Mouse (Mus musculus) retina, adult 2 months (tissue): ENCODE data around the gene Tk1.
"Not testable (repeated sequence)": the region's sequence is repeated elsewhere in the genome, so short reads cannot be mapped to it uniquely, and the experiment has no call there.

Experiments
- DNase-seq: peaks from one replicate; pipeline ENCODE4 v3.0.0-alpha.2; 2012; ENCODE audit warnings: low read depth, low spot score

The Tk1 gene

GRCm38 (mm10) chr11:117822728-117823241 is 3.1 kb downstream of the Tk1 start:
- no peak for DNase-seq

- no peak for DNase-seq
These were observed 4.0 kb downstream of the Tk1 start for GRCm38 (mm10) chr11:117821868-117822267.

GRCm38 (mm10) chr11:117820173-117820572 is 5.7 kb downstream of the Tk1 start:
- DNase-seq: no peak

GRCm38 (mm10) chr11:117819095-117819494 is 6.8 kb downstream of the Tk1 start:
- no peak for DNase-seq

GRCm38 (mm10) chr11:117816389-117816996 is 9.4 kb downstream of the Tk1 start:
- DNase-seq: no peak

GRCm38 (mm10) chr11:117815850-117816249 is 10.0 kb downstream of the Tk1 start:
- DNase-seq: not testable (repeated sequence)

- no peak for DNase-seq
These were observed 11.1 kb downstream of the Tk1 start for GRCm38 (mm10) chr11:117814704-117815366.

GRCm38 (mm10) chr11:117813867-117814266 is 12.0 kb downstream of the Tk1 start:
- no peak for DNase-seq

GRCm38 (mm10) chr11:117810401-117811046 is 15.4 kb downstream of the Tk1 start:
- DNase-seq: peak; percentile 56

- no peak for DNase-seq
These were observed 16.2 kb downstream of the Tk1 start, which contains the start of the genes Gm20708 and Syngr2 for GRCm38 (mm10) chr11:117809407-117810311. Gene Gm20708 (plus strand): TSS chr11:117809668. Gene Syngr2 (plus strand): TSS chr11:117809668.

- DNase-seq: no peak
These were observed 19.1 kb downstream of the Tk1 start for GRCm38 (mm10) chr11:117806781-117807180.

GRCm38 (mm10) chr11:117803166-117803688 is 22.7 kb downstream of the Tk1 start:
- DNase-seq: no peak

- DNase-seq: no peak
These were observed 24.2 kb downstream of the Tk1 start for GRCm38 (mm10) chr11:117801650-117802049.

GRCm38 (mm10) chr11:117800038-117800437 is 25.9 kb downstream of the Tk1 start:
- DNase-seq: no peak

- DNase-seq: no peak
These were observed 26.7 kb downstream of the Tk1 start for GRCm38 (mm10) chr11:117799174-117799573.

- DNase-seq: no peak
These were observed 27.7 kb downstream of the Tk1 start for GRCm38 (mm10) chr11:117798160-117798541.

- no peak for DNase-seq
These were observed 28.3 kb downstream of the Tk1 start, which contains the start of gene 6030468B19Rik for GRCm38 (mm10) chr11:117797511-117798159. Gene 6030468B19Rik (plus strand): TSS chr11:117797660.

- no peak for DNase-seq
These were observed 28.9 kb downstream of the Tk1 start for GRCm38 (mm10) chr11:117796954-117797353.

GRCm38 (mm10) chr11:117794035-117794551 is 31.8 kb downstream of the Tk1 start:
- no peak for DNase-seq

- no peak for DNase-seq
These were observed 33.5 kb downstream of the Tk1 start for GRCm38 (mm10) chr11:117792281-117792888.
